Mouse (Mus musculus) intestine, embryonic 15.5 days (tissue): ENCODE measurements around the gene Trmo. TPM values are rescaled to one million over a fixed set of nuclear protein-coding genes. Genes with fewer than 3 reads are reported as not detected.

ENCODE experiments used
- ATAC-seq: fragments of 200-750 bp; cut with Nextera tagmentation; 2 replicates; pipeline ENCODE4 v1.8.0; 2017; ENCODE audit warnings: moderate TSS enrichment, moderate library complexity
- H3K27ac ChIP-seq: fragments of 300-500 bp; sonication (generic); 2 replicates; pipeline ENCODE4 v1.5.1; 2015; ENCODE audit warnings: mild to moderate bottlenecking, inconsistent platforms
- H3K27me3 ChIP-seq: fragments of 300-500 bp; sonication (generic); replicated peaks from 2 replicates; pipeline ENCODE4 v1.6.1; 2015; ENCODE audit warnings: inconsistent platforms
- H3K36me3 ChIP-seq: fragments of 300-500 bp; sonication (generic); 2 replicates; pipeline ENCODE4 v1.6.1; 2015; ENCODE audit warnings: inconsistent platforms
- H3K4me1 ChIP-seq: fragments of 300-500 bp; sonication (generic); replicated peaks from 2 replicates; pipeline ENCODE4 v1.6.1; 2015; ENCODE audit warnings: inconsistent platforms
- H3K4me2 ChIP-seq: fragments of 300-500 bp; sonication (generic); replicated peaks from 2 replicates; pipeline ENCODE4 v1.6.1; 2015; ENCODE audit warnings: mild to moderate bottlenecking, inconsistent platforms
- H3K4me3 ChIP-seq: fragments of 300-500 bp; sonication (generic); replicated peaks from 2 replicates; pipeline ENCODE4 v1.5.1; 2015; ENCODE audit warnings: inconsistent platforms
- H3K9ac ChIP-seq: fragments of 300-500 bp; sonication (generic); 2 replicates; pipeline ENCODE4 v1.6.1; 2015; ENCODE audit warnings: inconsistent platforms
- H3K9me3 ChIP-seq: fragments of 300-500 bp; sonication (generic); 2 replicates; pipeline ENCODE4 v1.6.1; 2016; ENCODE audit warnings: inconsistent platforms
- WGBS: fragments of 180-500 bp; shearing (Covaris S2); methylation state at CpG from one replicate; pipeline ENCODE4 v1.1.7; 2015; 5-methylcytosine and 5-hydroxymethylcytosine counted together
- polyA plus RNA-seq: library from polyadenylated mRNA; unstranded; fragments of >200 nt; fragmentation: Nextera tagmentation; extraction: Ambion mirVana; gene quantifications from 2 replicates; pipeline ENCODE4 v1.2.1, GENCODE M21; 2015

The Trmo gene
- polyA plus RNA-seq, 1 experiment from 2014 or later = 11.2 TPM

DNA sequence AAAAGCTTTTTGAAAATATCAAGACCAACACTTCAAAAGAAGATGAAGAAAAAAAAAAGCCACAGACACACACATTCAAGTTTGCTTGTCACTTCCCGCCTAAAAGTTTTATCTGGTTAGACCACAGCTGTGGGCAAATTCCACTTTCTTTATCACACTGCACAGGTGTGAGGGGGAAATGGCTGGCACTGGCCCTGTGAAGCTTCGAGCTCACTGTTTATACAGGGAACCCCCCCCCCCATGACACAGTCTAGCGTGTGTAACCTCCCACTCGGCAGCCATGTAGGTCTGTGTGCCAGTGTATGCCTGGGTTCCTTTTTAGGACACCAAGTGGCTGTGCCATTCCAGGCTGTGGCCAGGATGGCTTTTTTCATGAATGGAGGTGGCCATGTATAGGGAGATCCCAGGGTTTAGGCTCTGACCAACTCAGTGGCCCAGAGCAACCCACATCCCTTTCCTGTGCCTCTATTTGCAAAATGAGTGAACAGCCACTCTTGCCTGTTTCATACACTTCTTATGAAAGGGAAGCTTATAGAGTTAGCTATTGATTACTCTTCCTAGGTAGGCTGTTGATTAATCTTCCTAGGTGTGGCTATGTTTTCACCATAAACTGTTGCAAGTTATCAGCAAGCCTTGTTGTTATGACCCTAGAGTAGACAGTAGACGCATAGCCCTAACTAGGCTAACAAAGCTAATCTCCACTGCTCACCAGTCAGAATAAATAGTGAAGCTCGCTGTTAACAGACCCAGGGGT lies 15.0 kb upstream of the Trmo start:
- WGBS = 55% methylated on average over 6 of the region's 6 CpGs
- no peaks in the 10 kb centered on the region for H3K36me3 ChIP-seq
- peak; percentile 81 for ATAC-seq
- H3K4me1 ChIP-seq = no peaks in the 10 kb centered on the region
- no peak overlapping the region for H3K4me2 ChIP-seq
- H3K4me3 ChIP-seq = no peak overlapping the region
- H3K27ac ChIP-seq = no peak overlapping the region
- no peak overlapping the region for H3K9ac ChIP-seq
- H3K27me3 ChIP-seq = no peaks in the 10 kb centered on the region
- H3K9me3 ChIP-seq = no peaks in the 10 kb centered on the region

DNA sequence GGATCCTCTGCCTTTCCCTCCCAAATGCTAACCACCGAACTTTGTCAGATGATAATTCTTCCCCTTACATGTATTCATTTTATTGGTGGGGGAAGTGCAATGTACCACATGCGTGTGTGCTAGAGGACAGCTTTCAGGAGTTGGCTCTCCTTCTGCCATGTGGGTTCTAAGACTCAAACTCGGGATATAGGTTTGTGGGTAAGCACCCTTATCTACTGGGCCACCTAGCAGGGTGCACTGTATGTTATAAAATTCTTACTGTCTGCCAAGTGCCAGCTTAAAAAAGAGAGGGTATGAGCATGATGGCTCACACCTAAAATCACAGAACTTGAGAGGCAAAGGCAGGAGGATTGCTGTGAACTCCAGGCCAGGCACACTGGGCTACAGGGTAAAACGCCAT lies 9.6 kb upstream of the Trmo start:
- 78% methylated on average over 4 of the region's 4 CpGs for WGBS
- no peak for ATAC-seq

GRCm38 (mm10) chr4:46395736-46396135 lies 6.5 kb upstream of the Trmo start:
- no peaks in the 10 kb centered on the region for H3K9me3 ChIP-seq
- H3K36me3 ChIP-seq = no peaks in the 10 kb centered on the region
- 42% methylated on average over 5 of the region's 5 CpGs for WGBS
- H3K27ac ChIP-seq = no peak overlapping the region
- no peak overlapping the region for H3K9ac ChIP-seq
- H3K4me2 ChIP-seq = no peak overlapping the region
- H3K27me3 ChIP-seq = no peaks in the 10 kb centered on the region
- ATAC-seq = no peak
- H3K4me1 ChIP-seq = no peaks in the 10 kb centered on the region
- no peak overlapping the region for H3K4me3 ChIP-seq

More for the DNA sequence above, 9.6 kb upstream of the Trmo start:
- H3K4me2 ChIP-seq = no peak overlapping the region
- no peaks in the 10 kb centered on the region for H3K4me1 ChIP-seq
- no peaks in the 10 kb centered on the region for H3K36me3 ChIP-seq
- H3K9ac ChIP-seq = no peak overlapping the region
- no peaks in the 10 kb centered on the region for H3K27me3 ChIP-seq
- no peaks in the 10 kb centered on the region for H3K9me3 ChIP-seq
- H3K27ac ChIP-seq = no peak overlapping the region
- H3K4me3 ChIP-seq = no peak overlapping the region

GRCm38 (mm10) chr4:46394388-46394787 lies 5.2 kb upstream of the Trmo start:
- no peak overlapping the region for H3K9ac ChIP-seq
- WGBS = 85% methylated on average over 2 of the region's 2 CpGs
- H3K27me3 ChIP-seq = no peaks in the 10 kb centered on the region
- no peaks in the 10 kb centered on the region for H3K36me3 ChIP-seq
- no peak overlapping the region for H3K4me3 ChIP-seq
- ATAC-seq = no peak
- H3K4me2 ChIP-seq = no peak overlapping the region
- no peak overlapping the region for H3K27ac ChIP-seq
- no peaks in the 10 kb centered on the region for H3K9me3 ChIP-seq
- no peaks in the 10 kb centered on the region for H3K4me1 ChIP-seq

GRCm38 (mm10) chr4:46390390-46390970 lies 1.2 kb upstream of the Trmo start:
- no peak overlapping the region; the same call in 1 of the 2 replicates for H3K4me3 ChIP-seq
- H3K4me1 ChIP-seq = no peaks in the 10 kb centered on the region
- peak overlapping the region; percentile 69 for H3K4me2 ChIP-seq
- no peaks in the 10 kb centered on the region for H3K36me3 ChIP-seq
- 23% methylated on average over 9 of the region's 9 CpGs for WGBS
- no peaks in the 10 kb centered on the region for H3K9me3 ChIP-seq
- 0 out of 2 replicates have a peak overlapping the region, but pooled peaks have one; percentile 15 for H3K27ac ChIP-seq
- ATAC-seq = peak; percentile 30
- no peaks in the 10 kb centered on the region for H3K27me3 ChIP-seq
- H3K9ac ChIP-seq = no peak overlapping the region

- 2% methylated on average over 24 of the region's 24 CpGs for WGBS
- Histone ChIP-seq H3K9me3 (no peaks in the 10 kb centered on the region), H3K27me3 (no peaks in the 10 kb centered on the region), H3K4me1 (no peaks in the 10 kb centered on the region), H3K36me3 (peaks cover 2% of the 10 kb centered on the region; the same call in 1 of the 2 replicates), H3K27ac (peak overlapping the region; percentile 94), H3K4me2 (peak overlapping the region; percentile 69), H3K4me3 (peak overlapping the region; percentile 62), H3K9ac (peak overlapping the region; percentile 78)
- no peak for ATAC-seq
These were observed 540 bp upstream of the Trmo start for GRCm38 (mm10) chr4:46389612-46390341.

DNA sequence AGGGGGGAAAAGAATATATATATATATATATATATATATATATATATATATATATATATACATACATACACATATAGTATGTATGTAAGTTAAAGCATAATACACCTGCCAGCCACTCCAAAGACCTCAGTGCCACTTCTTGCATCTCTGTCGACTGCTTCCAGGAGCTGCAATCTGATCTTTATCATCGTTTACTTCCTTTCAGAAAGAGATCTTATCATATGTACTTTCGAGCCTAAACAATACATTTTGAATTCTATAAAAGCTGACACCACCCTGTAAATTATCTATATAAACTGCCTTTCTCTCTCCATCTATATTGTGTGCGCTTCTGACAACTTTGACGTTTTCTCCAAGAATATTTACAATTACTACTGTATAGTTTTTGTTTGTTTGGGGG lies 681 bp downstream of the Trmo start:
- H3K4me2 ChIP-seq = peak overlapping the region; percentile 69
- peak; percentile 6; the same call in 1 of the 2 replicates for ATAC-seq
- peaks cover 2% of the 10 kb centered on the region; the same call in 1 of the 2 replicates for H3K36me3 ChIP-seq

GRCm38 (mm10) chr4:46374869-46375368 lies 14.3 kb downstream of the Trmo start:
- Histone ChIP-seq H3K27me3 (no peaks in the 10 kb centered on the region), H3K27ac (no peak overlapping the region), H3K4me2 (peak overlapping the region; percentile 64), H3K4me3 (peak overlapping the region; percentile 26), H3K9me3 (no peaks in the 10 kb centered on the region), H3K36me3 (0 out of 2 replicates have a peak, but pooled peaks cover 4% of the 10 kb centered on the region), H3K4me1 (no peaks in the 10 kb centered on the region; the same call in 1 of the 2 replicates), H3K9ac (no peak overlapping the region)
- 24% methylated on average over 22 of the region's 22 CpGs for WGBS
- peak; percentile 79 for ATAC-seq

More for the DNA sequence above, 681 bp downstream of the Trmo start:
- peak overlapping the region; percentile 62 for H3K4me3 ChIP-seq
- peak overlapping the region; percentile 78 for H3K9ac ChIP-seq
- H3K4me1 ChIP-seq = no peaks in the 10 kb centered on the region
- no peaks in the 10 kb centered on the region for H3K27me3 ChIP-seq
- no peak overlapping the region; the same call in 1 of the 2 replicates for H3K27ac ChIP-seq
- WGBS = 22% methylated on average over 5 of the region's 5 CpGs
- no peaks in the 10 kb centered on the region for H3K9me3 ChIP-seq

GRCm38 (mm10) chr4:46374455-46374854 lies 14.8 kb downstream of the Trmo start:
- Histone ChIP-seq H3K27me3 (no peaks in the 10 kb centered on the region), H3K4me2 (peak overlapping the region; percentile 64), H3K27ac (no peak overlapping the region), H3K9me3 (no peaks in the 10 kb centered on the region), H3K9ac (no peak overlapping the region), H3K36me3 (0 out of 2 replicates have a peak, but pooled peaks cover 3% of the 10 kb centered on the region), H3K4me1 (no peaks in the 10 kb centered on the region; the same call in 1 of the 2 replicates), H3K4me3 (no peak overlapping the region)
- 62% methylated on average over 6 of the region's 6 CpGs for WGBS
- ATAC-seq = no peak

GRCm38 (mm10) chr4:46371030-46371429 lies 18.2 kb downstream of the Trmo start:
- H3K9ac ChIP-seq = no peak overlapping the region
- H3K4me1 ChIP-seq = no peaks in the 10 kb centered on the region; the same call in 1 of the 2 replicates
- no peak overlapping the region for H3K4me3 ChIP-seq
- no peaks in the 10 kb centered on the region for H3K36me3 ChIP-seq
- no peaks in the 10 kb centered on the region for H3K9me3 ChIP-seq
- H3K4me2 ChIP-seq = peak overlapping the region; percentile 40; the same call in 1 of the 2 replicates
- H3K27me3 ChIP-seq = peaks cover 9% of the 10 kb centered on the region; the same call in 1 of the 2 replicates
- WGBS = 4% methylated on average over 19 of the region's 19 CpGs
- no peak overlapping the region for H3K27ac ChIP-seq
- peak; percentile 86 for ATAC-seq

- Histone ChIP-seq H3K4me1 (no peaks in the 10 kb centered on the region; the same call in 1 of the 2 replicates), H3K27ac (no peak overlapping the region), H3K27me3 (peaks cover 9% of the 10 kb centered on the region; the same call in 1 of the 2 replicates), H3K36me3 (no peaks in the 10 kb centered on the region), H3K4me2 (no peak overlapping the region), H3K9ac (no peak overlapping the region), H3K9me3 (no peaks in the 10 kb centered on the region), H3K4me3 (no peak overlapping the region)
- 47% methylated on average over 6 of the region's 6 CpGs for WGBS
- peak; percentile 56 for ATAC-seq
These were observed 18.8 kb downstream of the Trmo start for GRCm38 (mm10) chr4:46370406-46370805.

DNA sequence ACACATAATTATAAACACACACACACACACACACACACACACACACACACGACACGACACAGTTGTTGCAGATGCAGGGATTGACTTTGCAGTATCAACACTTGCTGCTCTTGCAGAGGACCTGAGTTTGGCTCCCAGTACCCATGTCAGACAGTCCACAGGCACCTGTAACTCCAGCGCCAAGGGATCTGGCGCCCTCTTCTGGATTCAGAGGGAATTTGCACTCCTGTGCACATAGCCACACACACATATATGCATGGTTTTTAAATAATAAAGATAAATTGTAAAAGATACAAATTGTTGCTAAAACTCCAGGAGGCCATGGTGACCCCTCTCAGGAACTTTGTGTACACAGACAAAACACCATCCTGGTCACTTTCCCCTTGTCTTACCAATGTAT lies 20.2 kb downstream of the Trmo start:
- no peak overlapping the region for H3K4me3 ChIP-seq
- WGBS = 65% methylated on average over 4 of the region's 4 CpGs
- no peak for ATAC-seq

More for the DNA sequence above, 20.2 kb downstream of the Trmo start:
- Histone ChIP-seq H3K27ac (no peak overlapping the region), H3K36me3 (no peaks in the 10 kb centered on the region), H3K4me2 (no peak overlapping the region), H3K4me1 (no peaks in the 10 kb centered on the region; the same call in 1 of the 2 replicates), H3K9me3 (no peaks in the 10 kb centered on the region), H3K27me3 (peaks cover 9% of the 10 kb centered on the region; the same call in 1 of the 2 replicates), H3K9ac (no peak overlapping the region)
